Mouse (Mus musculus) neural tube, embryonic 14.5 days (tissue): ENCODE results near the gene Alk. TPM values are rescaled to one million over a fixed set of nuclear protein-coding genes. Genes with fewer than 3 reads are reported as not detected.
A peak's percentile ranks its signal among the peaks of the same experiment; 100 is the strongest.

Experiments used
- ATAC-seq: fragments of 200-750 bp; cut with Nextera tagmentation; 2 replicates; pipeline ENCODE4 v1.8.0; 2017; ENCODE audit warnings: low read depth, mild to moderate bottlenecking, moderate TSS enrichment, moderate library complexity
- H3K27ac ChIP-seq: fragments of 300-500 bp; sonication (generic); 2 replicates; pipeline ENCODE4 v1.5.1; 2014; ENCODE audit warnings: low read depth, mild to moderate bottlenecking, control low read depth, low read length, moderate library complexity, mixed read lengths
- H3K27me3 ChIP-seq: fragments of 300-500 bp; sonication (generic); 2 replicates; pipeline ENCODE4 v1.6.1; 2014; ENCODE audit warnings: low read length; ENCODE audit not compliant: control insufficient read depth, insufficient read depth
- H3K36me3 ChIP-seq: fragments of 300-500 bp; sonication (generic); 2 replicates; pipeline ENCODE4 v1.6.1; 2014; ENCODE audit warnings: low read length, mixed read lengths; ENCODE audit not compliant: control insufficient read depth, insufficient read depth
- H3K4me1 ChIP-seq: fragments of 300-500 bp; sonication (generic); 2 replicates; pipeline ENCODE4 v1.6.1; 2014; ENCODE audit warnings: low read length; ENCODE audit not compliant: control insufficient read depth, insufficient read depth
- H3K4me2 ChIP-seq: fragments of 300-500 bp; sonication (generic); 2 replicates; pipeline ENCODE4 v1.6.1; 2014; ENCODE audit warnings: mild to moderate bottlenecking, low read depth, low read length, control low read depth
- H3K4me3 ChIP-seq: fragments of 300-500 bp; sonication (generic); 2 replicates; pipeline ENCODE4 v1.5.1; 2014; ENCODE audit warnings: low read depth, low read length, control low read depth, mixed read lengths
- H3K9ac ChIP-seq: fragments of 300-500 bp; sonication (generic); replicated peaks from 2 replicates; pipeline ENCODE4 v1.6.1; 2014; ENCODE audit warnings: low read depth, mild to moderate bottlenecking, control low read depth, low read length, mixed read lengths
- H3K9me3 ChIP-seq: fragments of 300-500 bp; sonication (generic); 2 replicates; pipeline ENCODE4 v1.6.1; 2016; ENCODE audit warnings: low read length; ENCODE audit not compliant: control insufficient read depth
- WGBS: fragments of 180-500 bp; shearing (Covaris S2); extraction: QIAGEN DNeasy Blood & Tissue Kit; methylation state at CpG from one replicate; pipeline ENCODE4 v1.1.7; 2014; 5-methylcytosine and 5-hydroxymethylcytosine counted together
- polyA plus RNA-seq: library from polyadenylated mRNA; unstranded; fragments of >200 nt; fragmentation: Nextera tagmentation; extraction: Ambion mirVana; gene quantifications from 2 replicates; pipeline ENCODE4 v1.2.1, GENCODE M21; 2014

Gene Alk
- polyA plus RNA-seq, 1 experiment from 2014 or later = 5.2 TPM

GRCm38 (mm10) chr17:71965733-71966606, 638.5 kb downstream of the Alk start:
- H3K27ac ChIP-seq = no peak overlapping the region
- H3K4me1 ChIP-seq = no peaks in the 10 kb centered on the region
- no peak overlapping the region for H3K4me3 ChIP-seq
- H3K36me3 ChIP-seq = no peaks in the 10 kb centered on the region
- WGBS = 76% methylated on average over 9 of the region's 9 CpGs
- no peak overlapping the region for H3K4me2 ChIP-seq
- H3K27me3 ChIP-seq = no peaks in the 10 kb centered on the region
- no peak overlapping the region for H3K9ac ChIP-seq
- ATAC-seq = peak; percentile 71; the same call in 1 of the 2 replicates
- H3K9me3 ChIP-seq = no peaks in the 10 kb centered on the region

- WGBS = 56% methylated on average over 11 of the region's 11 CpGs
- Histone ChIP-seq H3K27ac (no peak overlapping the region), H3K9me3 (no peaks in the 10 kb centered on the region), H3K4me1 (no peaks in the 10 kb centered on the region), H3K27me3 (no peaks in the 10 kb centered on the region), H3K9ac (no peak overlapping the region), H3K4me3 (no peak overlapping the region), H3K4me2 (no peak overlapping the region), H3K36me3 (no peaks in the 10 kb centered on the region)
- no peak for ATAC-seq
These were observed 639.8 kb downstream of the Alk start for GRCm38 (mm10) chr17:71964610-71965009.

GRCm38 (mm10) chr17:71962746-71963145, 641.7 kb downstream of the Alk start:
- Histone ChIP-seq H3K9me3 (no peaks in the 10 kb centered on the region), H3K9ac (no peak overlapping the region), H3K36me3 (no peaks in the 10 kb centered on the region), H3K27ac (no peak overlapping the region), H3K4me2 (no peak overlapping the region), H3K27me3 (no peaks in the 10 kb centered on the region), H3K4me3 (no peak overlapping the region), H3K4me1 (no peaks in the 10 kb centered on the region)
- no peak for ATAC-seq
- 46% methylated on average over 9 of the region's 9 CpGs for WGBS

GRCm38 (mm10) chr17:71955011-71955410, 649.4 kb downstream of the Alk start:
- Histone ChIP-seq H3K36me3 (no peaks in the 10 kb centered on the region), H3K9ac (no peak overlapping the region), H3K27ac (no peak overlapping the region), H3K4me1 (no peaks in the 10 kb centered on the region), H3K4me3 (no peak overlapping the region), H3K4me2 (no peak overlapping the region), H3K27me3 (no peaks in the 10 kb centered on the region), H3K9me3 (no peaks in the 10 kb centered on the region)
- 82% methylated on average over 7 of the region's 7 CpGs for WGBS
- ATAC-seq = no peak

GRCm38 (mm10) chr17:71954217-71954844, 650.1 kb downstream of the Alk start:
- H3K36me3 ChIP-seq = no peaks in the 10 kb centered on the region
- no peak overlapping the region for H3K4me2 ChIP-seq
- H3K9me3 ChIP-seq = no peaks in the 10 kb centered on the region
- no peak overlapping the region for H3K9ac ChIP-seq
- no peak overlapping the region for H3K27ac ChIP-seq
- peak; percentile 58; the same call in 1 of the 2 replicates for ATAC-seq
- H3K4me3 ChIP-seq = no peak overlapping the region
- 50% methylated on average over 15 of the region's 15 CpGs for WGBS
- no peaks in the 10 kb centered on the region for H3K27me3 ChIP-seq
- no peaks in the 10 kb centered on the region for H3K4me1 ChIP-seq

GRCm38 (mm10) chr17:71950968-71951367, 653.5 kb downstream of the Alk start:
- 58% methylated on average over 5 of the region's 5 CpGs for WGBS
- Histone ChIP-seq H3K36me3 (no peaks in the 10 kb centered on the region), H3K4me1 (0 out of 2 replicates have a peak, but pooled peaks cover 4% of the 10 kb centered on the region), H3K4me3 (no peak overlapping the region), H3K9ac (no peak overlapping the region), H3K4me2 (no peak overlapping the region), H3K9me3 (no peaks in the 10 kb centered on the region), H3K27me3 (no peaks in the 10 kb centered on the region), H3K27ac (no peak overlapping the region)
- ATAC-seq = no peak

- ATAC-seq = no peak
- H3K9me3 ChIP-seq = no peaks in the 10 kb centered on the region
These were observed 655.7 kb downstream of the Alk start for GRCm38 (mm10) chr17:71948687-71949086.

GRCm38 (mm10) chr17:71947452-71947851, 657.0 kb downstream of the Alk start:
- 21% methylated on average over 9 of the region's 9 CpGs for WGBS
- H3K9me3 ChIP-seq = no peaks in the 10 kb centered on the region
- 0 out of 2 replicates have a peak, but pooled peaks cover 4% of the 10 kb centered on the region for H3K4me1 ChIP-seq
- ATAC-seq = no peak
- no peak overlapping the region for H3K4me3 ChIP-seq
- H3K27ac ChIP-seq = no peak overlapping the region
- no peaks in the 10 kb centered on the region for H3K27me3 ChIP-seq
- no peak overlapping the region for H3K4me2 ChIP-seq
- no peaks in the 10 kb centered on the region for H3K36me3 ChIP-seq
- no peak overlapping the region for H3K9ac ChIP-seq

More at GRCm38 (mm10) chr17:71948687-71949086, 655.7 kb downstream of the Alk start:
- Histone ChIP-seq H3K9ac (no peak overlapping the region), H3K4me3 (no peak overlapping the region), H3K27me3 (no peaks in the 10 kb centered on the region), H3K4me1 (0 out of 2 replicates have a peak, but pooled peaks cover 4% of the 10 kb centered on the region), H3K4me2 (no peak overlapping the region), H3K36me3 (no peaks in the 10 kb centered on the region), H3K27ac (no peak overlapping the region)
- 83% methylated on average over 5 of the region's 5 CpGs for whole genome bisulfite sequencing

GRCm38 (mm10) chr17:71944020-71944419, 660.4 kb downstream of the Alk start:
- Histone ChIP-seq H3K4me2 (no peak overlapping the region), H3K27me3 (no peaks in the 10 kb centered on the region), H3K9me3 (no peaks in the 10 kb centered on the region), H3K9ac (no peak overlapping the region), H3K27ac (no peak overlapping the region), H3K4me3 (no peak overlapping the region), H3K4me1 (0 out of 2 replicates have a peak, but pooled peaks cover 4% of the 10 kb centered on the region), H3K36me3 (no peaks in the 10 kb centered on the region)
- ATAC-seq = no peak
- 61% methylated on average over 5 of the region's 5 CpGs for WGBS
